Mouse (Mus musculus): ENCODE results near the gene Gm10322. TPM values are rescaled to one million over a fixed set of nuclear protein-coding genes. Genes with fewer than 3 reads are reported as not detected.

Gene Gm10322
- polyA plus RNA-seq (2014; fragmentation: Illumina TruSeq; extraction: RNeasy Lipid Tissue Mini Kit (QIAGEN cat#74804)) = not detected

GRCm38 (mm10) chr10:59615981-59616520 is at the start of gene Gm10322:
TSS of gene Gm10322 (plus strand) at chr10:59616063.

GRCm38 (mm10) chr10:59616522-59616921 is 659 bp downstream of the Gm10322 start, which contains the start of gene Mcu:
TSS of gene Mcu (minus strand) at chr10:59616692.

Other genes with a start within 250 kb of the Gm10322 start
- 5.8 TPM for gene Gm10273, start 220.4 kb upstream of the Gm10322 start, polyA plus RNA-seq (2014; fragmentation: Illumina TruSeq; extraction: RNeasy Lipid Tissue Mini Kit (QIAGEN cat#74804))
- gene Pla2g12b, start 212.4 kb upstream of the Gm10322 start, polyA plus RNA-seq (2014; fragmentation: Illumina TruSeq; extraction: RNeasy Lipid Tissue Mini Kit (QIAGEN cat#74804)) = not detected
- gene Oit3, start 174.3 kb upstream of the Gm10322 start, polyA plus RNA-seq (2014; fragmentation: Illumina TruSeq; extraction: RNeasy Lipid Tissue Mini Kit (QIAGEN cat#74804)) = 1.2 TPM
- gene Mcu, start 629 bp downstream of the Gm10322 start, polyA plus RNA-seq (2014; fragmentation: Illumina TruSeq; extraction: RNeasy Lipid Tissue Mini Kit (QIAGEN cat#74804)) = 15.4 TPM
- gene Micu1, start 86.4 kb downstream of the Gm10322 start, polyA plus RNA-seq (2014; fragmentation: Illumina TruSeq; extraction: RNeasy Lipid Tissue Mini Kit (QIAGEN cat#74804)) = 33.2 TPM